10 mouse cellular contexts compared by ENCODE assay signal in genomic region chr2:16914633-16915032, GRCm38 (mm10).
DNase-seq lines count a peak whose midpoint lies in the region; ATAC-seq lines count a peak whose summit lies in the region.
"Had no signal": no experiment of that assay in that cellular context is flagged by ENCODE, and none has a peak within 500 bp of the region (broad histone marks: within the 10 kb centered on the region; RNA-seq: fewer than 3 reads in every experiment).

No protein-coding gene starts in this region.

- WGBS in limb, embryonic 12.5 days: 15% methylated on average over 2 of the region's 2 CpGs
- WGBS in limb, embryonic 10.5 days: 42% methylated on average over 2 of the region's 2 CpGs

- H3K27me3 ChIP-seq in limb, embryonic 12.5 days: no peaks in the 10 kb centered on the region
- H3K27me3 ChIP-seq in limb, embryonic 10.5 days (ENCODE audit: low read depth, poor library complexity, severe bottlenecking): no peaks in the 10 kb centered on the region
- H3K27me3 ChIP-seq: neural tube, embryonic 12.5 days had no signal

- no peaks in the 10 kb centered on the region for H3K4me1 ChIP-seq in limb, embryonic 12.5 days (replicated peaks)
- no peaks in the 10 kb centered on the region for H3K4me1 ChIP-seq in limb, embryonic 10.5 days
- H3K4me1 ChIP-seq: neural tube, embryonic 12.5 days had no signal

- 0 out of 2 replicates have a peak, but pooled peaks have one; percentile 42 for ATAC-seq in limb, embryonic 12.5 days (ENCODE audit: insufficient number of reproducible peaks, insufficient read depth, low FRiP score, low TSS enrichment, low read depth)
- peak; percentile 50 for ATAC-seq in inflammation-experienced regulatory T-cells, adult 6 months

- H3K9me3 ChIP-seq in limb, embryonic 12.5 days: no peaks in the 10 kb centered on the region
- H3K9me3 ChIP-seq in limb, embryonic 10.5 days (replicated peaks): no peaks in the 10 kb centered on the region
- H3K9me3 ChIP-seq: neural tube, embryonic 12.5 days had no signal

- H3K36me3 ChIP-seq in limb, embryonic 12.5 days: no peaks in the 10 kb centered on the region
- H3K36me3 ChIP-seq in limb, embryonic 10.5 days: no peaks in the 10 kb centered on the region
- H3K36me3 ChIP-seq: neural tube, embryonic 12.5 days had no signal

- H3K4me2 ChIP-seq in limb, embryonic 12.5 days: no peak overlapping the region
- H3K4me2 ChIP-seq: neural tube, embryonic 12.5 days had no signal

- H3K4me3 ChIP-seq in limb, embryonic 12.5 days (replicated peaks): no peak overlapping the region
- no peak overlapping the region for H3K4me3 ChIP-seq in limb, embryonic 10.5 days
- H3K4me3 ChIP-seq: neural tube, embryonic 12.5 days had no signal

- H3K27ac ChIP-seq in limb, embryonic 12.5 days: no peak overlapping the region
- H3K27ac ChIP-seq in limb, embryonic 10.5 days: no peak overlapping the region
- H3K27ac ChIP-seq: neural tube, embryonic 12.5 days had no signal

- H3K9ac ChIP-seq in limb, embryonic 12.5 days (replicated peaks): no peak overlapping the region
- H3K9ac ChIP-seq: neural tube, embryonic 12.5 days had no signal

- DNase-seq in adrenal gland, postnatal 10 days: peak; percentile 14
- no peak for DNase-seq in adrenal gland, adult 18-20 months (ENCODE audit: low spot score in 2 of 2)
- DNase-seq in limb, embryonic 10.5 days (ENCODE audit: low spot score): no peak
- DNase-seq in c-Kit-positive CD71-negative TER-119-negative erythroid progenitor cells, embryonic 14.5 days (ENCODE audit: low read depth): peak; percentile 0
- no peak for DNase-seq in gastrocnemius, postnatal 10 days
- DNase-seq in testis, postnatal 14 days (ENCODE audit: low spot score): no peak
- DNase-seq: left cerebral cortex, postnatal 4 days had no signal

Comparison
In these comparisons a context has a peak if more than half of its experiments do, and no peak if none do; other contexts are left out.
1. DNase-seq: peak in adrenal gland, postnatal 10 days (single experiment) and c-Kit-positive CD71-negative TER-119-negative erythroid progenitor cells, embryonic 14.5 days (single experiment); none in adrenal gland, adult 18-20 months (0 of 2), limb, embryonic 10.5 days (single experiment), gastrocnemius, postnatal 10 days (single experiment) and testis, postnatal 14 days (single experiment).